Mouse (Mus musculus): ENCODE results near the gene Cldn10.

DNA sequence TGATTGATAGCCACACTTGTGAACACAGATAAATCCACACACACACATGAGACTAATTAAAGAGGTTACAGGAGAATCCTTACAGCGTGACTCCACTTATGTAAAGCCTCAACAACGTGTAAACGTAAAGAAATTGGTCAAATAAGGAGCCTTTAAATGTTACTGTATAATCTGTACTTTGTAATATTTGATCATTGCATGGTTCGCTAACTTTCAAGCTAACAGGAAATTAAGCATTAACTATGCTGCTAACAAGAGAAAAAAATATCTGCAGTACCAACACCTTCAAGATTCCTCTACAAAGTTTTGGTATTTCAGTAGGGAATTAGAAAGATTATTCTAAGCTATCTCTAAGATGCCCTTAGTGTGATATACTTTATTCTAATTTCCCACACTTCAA is at the start of gene Cldn10:
- no peak for TF ChIP-seq CTCF (IDR thresholded peaks at IDR 0.05; ENCODE audit: borderline replicate concordance, control insufficient read depth, extremely low read depth, insufficient read depth, low read length, poor library complexity)
- no peak for TF ChIP-seq POLR2A (IDR thresholded peaks at IDR 0.05; ENCODE audit: control insufficient read depth, extremely low read depth, insufficient read depth, low read length, poor library complexity)
